Mouse (Mus musculus) brain, embryonic 14.5 days (tissue): ENCODE results near the gene Nek8.

ENCODE experiments used
- CTCF ChIP-seq: fragments of 200-500 bp; IDR thresholded peaks from 2 replicates; pipeline ENCODE4 v1.5.1; 2012; ENCODE audit warnings: inconsistent platforms, mild to moderate bottlenecking, moderate library complexity, borderline replicate concordance; ENCODE audit not compliant: insufficient read depth, insufficient read length; ENCODE audit errors: extremely low read depth
- POLR2A ChIP-seq: fragments of 200-500 bp; IDR thresholded peaks from 2 replicates; pipeline ENCODE4 v1.6.1; 2012; ENCODE audit warnings: mild to moderate bottlenecking, inconsistent platforms, borderline replicate concordance; ENCODE audit not compliant: poor library complexity, insufficient read depth, insufficient read length, severe bottlenecking; ENCODE audit errors: extremely low read depth

DNA sequence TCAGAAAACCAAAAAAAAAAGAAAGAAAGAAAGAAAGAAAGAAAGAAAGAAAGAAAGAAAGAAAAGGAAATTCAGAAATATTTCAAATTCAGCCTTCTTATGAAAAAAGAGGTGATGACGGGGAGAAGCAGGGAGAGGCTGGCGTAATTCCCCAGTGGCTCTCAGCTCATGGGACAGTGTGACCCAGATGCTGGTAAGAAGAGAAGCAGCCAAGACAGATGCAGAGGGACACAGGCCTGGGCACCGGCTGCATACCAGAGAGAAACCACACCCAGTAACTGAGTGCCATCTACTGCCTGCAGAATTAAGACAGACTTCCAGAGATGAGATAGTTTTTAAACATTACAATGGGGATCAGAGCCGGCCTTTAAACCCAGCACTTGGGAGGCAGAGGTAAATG, 47.1 kb upstream of the Nek8 start:
- TF ChIP-seq CTCF, result no peak
- TF ChIP-seq POLR2A, result no peak
